In the genomic region with DNA sequence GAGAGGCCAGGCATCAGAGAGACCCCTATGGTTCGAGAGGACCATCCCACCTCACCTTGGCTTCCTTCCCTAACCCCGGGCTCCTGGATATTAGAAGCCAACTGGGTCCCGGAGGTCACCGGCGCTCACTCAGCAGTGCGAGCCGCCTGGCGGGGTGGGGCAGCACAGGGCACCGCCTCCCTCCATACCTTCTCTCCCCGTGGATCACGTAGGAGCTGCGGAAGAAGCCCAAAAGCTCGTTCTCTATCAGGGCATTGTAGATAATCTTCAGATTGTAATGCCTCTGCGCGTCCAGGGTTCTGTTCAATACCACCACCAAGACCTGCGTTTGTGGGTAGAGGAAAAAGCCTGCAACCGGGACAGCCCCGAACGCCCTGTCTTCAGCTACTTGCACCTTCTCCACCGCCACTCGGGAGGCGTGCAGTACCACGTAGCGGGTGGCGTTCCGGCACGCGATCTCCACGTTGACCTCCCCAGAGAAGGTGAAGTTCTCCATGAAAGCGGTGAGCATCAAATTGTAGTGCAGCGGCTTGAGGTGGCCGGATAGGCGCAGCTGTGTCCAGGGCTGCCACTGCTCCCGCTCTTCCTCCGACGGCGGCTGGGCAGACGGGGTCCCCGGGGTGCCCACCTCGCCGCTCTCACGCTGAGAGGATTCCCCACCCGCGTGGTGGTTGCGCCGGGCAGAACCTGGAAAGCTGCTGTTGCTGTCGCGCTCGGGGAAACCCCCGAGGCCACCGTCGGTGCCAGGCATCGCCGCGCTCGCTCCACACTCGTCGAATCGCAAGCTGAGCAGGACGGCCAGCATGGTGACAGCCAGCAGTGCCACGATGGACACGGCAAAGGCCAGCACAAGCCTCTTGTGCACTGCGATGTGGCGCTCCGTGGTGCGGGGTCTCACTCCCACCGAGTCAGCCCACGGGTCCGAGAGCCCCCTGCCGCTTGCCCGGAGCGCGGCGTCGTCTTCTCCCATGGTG, we compare ENCODE assay signal across 9 mouse cellular contexts. TPM values are rescaled to one million over a fixed set of nuclear protein-coding genes. Genes with fewer than 3 reads are reported as not detected.
DNase-seq lines count a peak whose midpoint lies in the region; ATAC-seq and TF ChIP-seq lines count a peak whose summit lies in the region.
"Had no signal": no experiment of that assay in that cellular context is flagged by ENCODE, and none has a peak within 500 bp of the region (broad histone marks: within the 10 kb centered on the region; RNA-seq: fewer than 3 reads in every experiment).

No protein-coding gene starts in this region.

- H3K4me3 ChIP-seq in cortical plate, adult 2 months (ENCODE audit: insufficient read depth, low read length): peak overlapping the region; percentile 88
- peak overlapping the region; percentile 83 for H3K4me3 ChIP-seq in hindbrain, embryonic 15.5 days
- H3K4me3 ChIP-seq in myocyte: peak overlapping the region; percentile 29

- no peaks in the 10 kb centered on the region for H3K79me2 ChIP-seq in myocyte (ENCODE audit: control insufficient read depth, insufficient read depth)

- 3% methylated on average over 75 of the region's 75 CpGs for WGBS in hindbrain, embryonic 15.5 days

- H3K36me3 ChIP-seq in hindbrain, embryonic 15.5 days: no peaks in the 10 kb centered on the region
- no peaks in the 10 kb centered on the region for H3K36me3 ChIP-seq in myocyte (ENCODE audit: control insufficient read depth, insufficient read depth)

- H3ac ChIP-seq in myocyte (ENCODE audit: control insufficient read depth, insufficient read length): no peak overlapping the region

- peak; percentile 36 for ATAC-seq in hindbrain, embryonic 15.5 days (ENCODE audit: low FRiP score, low read depth)

- peaks cover 6% of the 10 kb centered on the region; the same call in 1 of the 2 replicates for H3K27me3 ChIP-seq in hindbrain, embryonic 15.5 days
- H3K27me3 ChIP-seq in myocyte (ENCODE audit: control insufficient read depth, insufficient read depth, insufficient read length): peaks cover 4% of the 10 kb centered on the region
- H3K27me3 ChIP-seq: CH12.LX had no signal

- peak overlapping the region; percentile 88 for H3K4me2 ChIP-seq in hindbrain, embryonic 15.5 days
- H3K4me2 ChIP-seq in myocyte (ENCODE audit: low read depth): peak overlapping the region; percentile 81

- TF ChIP-seq POLR2A in cortical plate, adult 2 months (IDR thresholded peaks at IDR 0.05; ENCODE audit: extremely low read depth, insufficient read depth, low read length): no peak
- TF ChIP-seq POLR2A in myocyte (IDR thresholded peaks at IDR 0.05; ENCODE audit: insufficient read length, low read depth): no peak

- peak overlapping the region; percentile 66 for H3K9ac ChIP-seq in hindbrain, embryonic 15.5 days

- H3K9me3 ChIP-seq in hindbrain, embryonic 15.5 days: no peaks in the 10 kb centered on the region

- H3K4me1 ChIP-seq in cortical plate, adult 2 months (ENCODE audit: control insufficient read depth, insufficient read depth, low read length): no peaks in the 10 kb centered on the region
- H3K4me1 ChIP-seq in hindbrain, embryonic 15.5 days (replicated peaks): peaks cover 21% of the 10 kb centered on the region; the same call in 1 of the 2 replicates

- intact Hi-C loops in gastrocnemius, postnatal 14 days (cut with DNase I; ENCODE audit: low total_unique reads): no loop called here

- TF ChIP-seq CTCF in cortical plate, adult 2 months (IDR thresholded peaks at IDR 0.05; ENCODE audit: extremely low read depth, insufficient read depth, low read length): no peak

- DNase-seq in gastrocnemius, postnatal 14 days: peak; percentile 6
- no peak for DNase-seq in gastrocnemius, adult 8-10 months (ENCODE audit: low spot score in 2 of 2)
- peak; percentile 13 for DNase-seq in 3134 (ENCODE audit: extremely low read depth, insufficient read length, low spot score)
- no peak for DNase-seq in T-cell, adult 2 months (ENCODE audit: low spot score)
- no peak for DNase-seq in ovary, postnatal 14 days (ENCODE audit: low spot score)

- 0 out of 2 replicates have a peak overlapping the region, but pooled peaks have one; percentile 14 for H3K27ac ChIP-seq in cortical plate, adult 2 months (ENCODE audit: insufficient read depth, low read length)
- H3K27ac ChIP-seq in hindbrain, embryonic 15.5 days (replicated peaks): peak overlapping the region; percentile 75

TF ChIP-seq in myocyte, 11 proteins besides CTCF, POLR2A, EP300 and RAD21:
- TF ChIP-seq MYOG (IDR thresholded peaks at IDR 0.05; ENCODE audit: control insufficient read depth in 1 of 3, insufficient read depth in 1 of 3, insufficient read length in 2 of 3, low read depth in 2 of 3): no peak
- no peak for TF ChIP-seq USF1 (IDR thresholded peaks at IDR 0.05; ENCODE audit: low read depth)
- no peak for TF ChIP-seq E2F4 (IDR thresholded peaks at IDR 0.05; ENCODE audit: insufficient read depth)
- TF ChIP-seq MYOD1 (IDR thresholded peaks at IDR 0.05; ENCODE audit: control insufficient read depth in 1 of 3, insufficient read length in 2 of 3, low read depth in 2 of 3): no peak
- TF ChIP-seq REST (IDR thresholded peaks at IDR 0.05; ENCODE audit: insufficient read depth, insufficient read length): no peak
- TF ChIP-seq POLR2AphosphoS2 (IDR thresholded peaks at IDR 0.05; ENCODE audit: insufficient read length, low read depth): no peak
- TF ChIP-seq MAX (IDR thresholded peaks at IDR 0.05; ENCODE audit: low read depth): no peak
- TF ChIP-seq TCF12 (IDR thresholded peaks at IDR 0.05; ENCODE audit: insufficient read depth, poor library complexity, severe bottlenecking): no peak
- no peak for TF ChIP-seq CEBPB (IDR thresholded peaks at IDR 0.05; ENCODE audit: insufficient read depth, poor library complexity, severe bottlenecking)
- no peak for TF ChIP-seq TCF3 (IDR thresholded peaks at IDR 0.05; ENCODE audit: insufficient read length, low read depth)
- no peak for TF ChIP-seq SRF (IDR thresholded peaks at IDR 0.05; ENCODE audit: control insufficient read depth, insufficient read length, low read depth)

RNA-seq across cellular contexts. Expression of gene Trhde, which starts 1.5 kb away (rescaled TPM):
- total RNA-seq in gastrocnemius, postnatal 14 days (2021): under 1 TPM; 0.40 to 0.66 TPM
- total RNA-seq in gastrocnemius, adult 8-10 months (2022): under 1 TPM; 0.34 to 0.86 (median 0.51) TPM
- polyA plus RNA-seq in cortical plate, adult 2 months (2012; rRNA removed): 15.3 and 18.2 TPM in 2 replicates
- 8.4 and 9.7 TPM in 2 replicates for polyA plus RNA-seq in hindbrain, embryonic 15.5 days (2015; fragmentation: Nextera tagmentation; extraction: Ambion mirVana)
- polyA plus RNA-seq in myocyte (2012; fragmentation: generic; extraction: Trizol): 0.22 TPM
- total RNA-seq: CH12.LX had no signal

Comparison
In these comparisons a context has a peak if more than half of its experiments do, and no peak if none do; other contexts are left out.
1. DNase-seq: peak in gastrocnemius, postnatal 14 days (single experiment) and 3134 (single experiment); none in gastrocnemius, adult 8-10 months (0 of 2), T-cell, adult 2 months (single experiment) and ovary, postnatal 14 days (single experiment).
2. H3K4me3 ChIP-seq: peak in every context shown above with its lines; median percentile 88 in cortical plate, adult 2 months; 83 in hindbrain, embryonic 15.5 days; 29 in myocyte.